Mouse (Mus musculus): ENCODE data around the gene Gm28043.

Gene Gm28043

DNA sequence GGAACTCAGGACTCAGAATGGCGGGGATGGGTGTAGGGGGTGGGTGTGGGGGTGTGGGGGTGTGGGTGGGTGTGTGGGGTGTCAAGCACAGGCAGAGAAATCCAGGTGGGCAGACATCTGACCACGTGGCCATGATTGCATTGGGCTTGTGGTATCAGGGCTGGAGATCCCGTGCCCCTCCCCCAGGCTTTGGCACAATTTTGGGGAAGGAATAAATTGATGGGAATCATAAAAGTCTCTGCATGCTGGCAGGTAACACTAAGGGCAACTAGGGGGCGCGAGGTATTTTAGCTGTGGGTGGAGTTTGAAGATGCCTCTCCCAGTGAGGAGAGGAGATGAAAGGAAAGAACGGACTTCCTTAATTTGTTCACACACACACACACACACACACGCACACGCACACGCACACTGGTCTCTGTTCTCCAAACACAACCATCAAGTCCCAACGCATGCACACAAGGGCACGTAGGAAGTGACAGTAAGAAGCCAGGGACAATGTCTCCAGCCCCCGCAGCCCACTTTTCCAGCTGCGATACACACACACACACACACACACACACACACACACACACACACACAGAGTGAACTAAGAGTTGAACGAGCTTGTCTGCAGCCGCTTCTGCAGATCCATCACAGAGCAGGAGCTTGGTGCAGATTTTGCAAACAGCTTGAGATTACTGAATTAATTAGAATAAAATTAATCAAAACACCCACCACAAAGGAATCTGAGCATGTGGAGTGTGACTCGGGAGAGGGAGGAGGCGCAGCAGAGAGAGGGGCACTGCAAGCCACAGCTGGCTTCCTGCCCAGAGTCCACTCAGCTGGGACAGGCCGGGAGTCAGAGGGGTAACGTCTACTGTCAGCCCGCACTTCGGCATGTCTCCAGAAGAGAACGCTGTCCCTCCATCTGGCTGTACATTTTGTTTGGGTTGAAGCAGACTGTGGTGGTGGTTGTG is 123.5 kb downstream of the Gm28043 start:
- DNase-seq (ENCODE audit: low read depth in 2 of 2, low spot score in 2 of 2) = no peak

DNA sequence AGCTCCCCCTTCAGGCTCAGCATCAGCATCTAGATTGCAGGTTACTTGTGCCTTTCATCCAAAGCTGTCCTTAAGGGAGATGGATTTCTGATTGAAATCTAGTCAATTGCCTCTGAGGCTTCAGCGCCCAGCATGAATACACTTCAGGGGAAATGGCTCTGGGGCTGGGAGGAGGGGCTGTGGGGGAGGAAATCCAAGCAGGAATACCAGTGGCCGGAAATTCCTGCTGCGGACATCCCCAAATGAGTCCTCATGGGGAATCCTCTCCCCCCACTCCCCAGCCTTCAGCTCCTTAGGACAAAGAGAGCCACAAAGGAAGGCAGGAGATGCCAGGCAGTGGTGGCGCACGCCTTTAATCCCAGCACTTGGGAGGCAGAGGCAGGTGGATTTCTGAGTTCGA is 132.8 kb downstream of the Gm28043 start:
- no peak for DNase-seq (ENCODE audit: low read depth in 2 of 2, low spot score in 2 of 2)
